Mouse (Mus musculus) liver, embryonic 14.5 days (tissue): ENCODE data around the gene Dnaja2.

Experiments
- CTCF ChIP-seq: IDR thresholded peaks from 2 replicates; pipeline ENCODE4 v1.5.1; 2016; ENCODE audit warnings: antibody characterized with exemption, low read depth, control low read depth
- EP300 ChIP-seq: IDR thresholded peaks from 2 replicates; pipeline ENCODE4 v1.6.1; 2016; ENCODE audit warnings: antibody characterized with exemption, low read depth

DNA sequence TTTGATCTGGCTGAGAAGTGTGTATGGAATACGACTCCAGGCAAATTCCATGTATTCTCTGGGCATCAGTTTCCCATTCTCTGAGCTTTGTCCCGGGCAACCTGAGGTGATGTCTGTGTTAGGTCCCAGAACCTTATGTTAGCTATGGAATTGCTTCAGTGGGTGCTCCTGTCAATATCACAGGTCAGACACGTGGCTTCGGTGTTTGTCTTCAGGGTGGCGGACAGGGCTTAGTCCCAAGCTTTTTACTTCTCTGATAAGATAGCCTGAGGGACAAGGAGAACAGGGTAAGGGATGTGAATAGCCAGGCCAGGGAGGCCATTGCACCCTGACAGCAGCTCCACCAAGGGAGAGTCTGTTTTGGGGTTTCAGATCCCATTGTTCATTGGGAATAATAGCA is 59.0 kb downstream of the Dnaja2 start:
- TF ChIP-seq CTCF (no peak), EP300 (no peak)
